Mouse (Mus musculus) fibroblast of lung, adult 2 months (primary cell): ENCODE measurements around the gene Adam15.

Experiments
- DNase-seq: peaks from one replicate; pipeline ENCODE4 v3.0.0-alpha.2; 2011; ENCODE audit warnings: low read depth

Gene Adam15

DNA sequence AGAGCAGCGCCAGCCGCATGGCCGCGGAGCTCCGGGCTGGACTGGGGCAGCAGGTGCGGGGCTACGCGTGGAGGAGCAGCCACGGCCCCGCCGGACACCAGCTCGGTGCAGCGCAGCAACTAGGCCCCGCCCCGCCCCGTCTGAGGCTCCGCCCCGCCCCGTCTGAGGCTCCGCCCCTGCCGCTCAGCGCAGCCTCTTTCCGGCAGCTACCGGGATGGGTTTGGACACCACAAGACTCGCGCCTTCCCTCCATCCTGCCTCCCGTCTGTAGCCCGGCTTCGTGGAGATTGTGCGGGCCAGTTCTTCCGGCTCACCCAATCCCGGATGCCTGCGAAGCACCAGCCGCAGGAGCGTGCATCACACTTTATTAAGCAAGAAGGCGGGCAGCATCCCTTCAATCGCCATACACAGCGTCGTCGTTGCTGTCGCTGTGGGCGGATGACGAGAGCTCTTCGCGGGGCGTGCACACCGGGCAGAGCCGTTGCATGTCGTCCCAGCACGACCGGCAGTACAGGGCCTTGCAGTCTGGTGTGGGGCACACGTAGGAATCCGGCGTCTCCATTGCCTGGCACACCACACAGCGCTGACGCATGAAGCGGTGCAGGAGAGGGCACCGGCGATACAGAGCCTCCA, at the start of gene Adam15:
Gene Adam15, minus strand, starts transcription at position 128 of the 633 bp plus-strand sequence.
- no peak for DNase-seq

- no peak for DNase-seq
Measured at GRCm38 (mm10) chr3:89396654-89397005, 46.8 kb upstream of the Adam15 start.

DNA sequence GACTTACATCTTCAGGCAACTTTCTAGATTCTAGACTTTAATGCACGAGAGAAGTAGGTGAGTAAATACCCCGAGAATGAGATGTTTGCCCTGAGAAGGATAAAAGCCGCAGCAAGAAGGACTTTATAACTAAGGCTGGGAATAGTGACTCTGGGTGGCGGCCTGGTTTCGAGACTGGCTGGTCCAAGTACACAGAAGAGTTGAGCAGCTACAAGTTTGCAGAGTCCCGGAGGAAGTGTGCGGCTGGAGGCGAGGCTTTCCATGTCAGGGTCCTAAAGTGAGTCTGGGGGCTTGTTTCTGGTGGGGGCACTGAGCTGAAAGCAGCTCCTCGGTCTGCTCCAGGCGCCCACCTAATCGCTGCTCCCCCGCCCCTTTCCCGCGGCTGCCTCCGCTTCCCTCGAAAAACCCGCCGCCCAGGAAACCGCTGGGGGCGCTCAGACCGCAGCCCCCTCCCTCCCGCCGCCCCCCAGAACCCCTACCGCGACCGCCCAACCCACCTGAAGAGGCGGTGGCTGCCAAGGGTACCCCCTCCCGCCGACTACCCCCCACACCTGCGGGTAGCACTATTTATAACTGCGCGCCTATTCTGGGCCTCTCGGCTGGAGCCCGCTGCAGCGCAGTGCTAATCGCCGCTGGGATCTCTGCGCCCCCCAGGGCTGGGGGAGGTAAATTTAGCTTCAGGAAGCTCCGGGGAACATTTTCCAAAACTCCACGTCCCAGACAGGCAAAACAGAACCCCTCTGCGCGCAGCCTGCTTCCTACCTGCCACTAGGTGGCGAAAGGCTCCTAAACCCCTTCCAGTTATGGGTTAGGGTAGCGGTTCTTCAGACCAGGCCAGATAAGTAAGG, 46.2 kb upstream of the Adam15 start:
- DNase-seq: no peak

GRCm38 (mm10) chr3:89395419-89395805, 45.6 kb upstream of the Adam15 start:
- DNase-seq: no peak

GRCm38 (mm10) chr3:89394894-89395256, 45.1 kb upstream of the Adam15 start:
- DNase-seq: no peak

GRCm38 (mm10) chr3:89394006-89394893, 44.5 kb upstream of the Adam15 start, which contains the start of gene Zbtb7b:
Gene Zbtb7b, minus strand, starts transcription at chr3:89394776.
- DNase-seq: no peak

DNA sequence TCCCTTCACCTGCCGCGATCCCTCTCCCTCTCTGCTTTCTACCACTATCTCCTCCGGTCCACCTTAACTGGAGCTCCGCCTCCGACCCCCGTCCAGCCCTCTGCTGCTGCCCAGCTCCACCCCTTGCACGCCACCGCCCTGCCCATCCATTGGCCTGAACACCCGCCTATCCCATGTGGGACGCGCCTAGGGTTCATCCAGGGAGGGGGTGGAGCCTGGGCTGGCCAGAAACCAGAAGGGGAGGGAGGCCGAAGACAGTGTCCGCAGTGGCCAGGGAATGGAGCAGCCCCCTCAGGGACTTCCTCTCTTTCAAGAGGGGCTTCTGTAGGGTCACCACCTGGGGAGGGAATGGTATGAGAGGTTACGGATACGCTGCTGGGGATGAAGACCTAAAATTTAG, 43.8 kb upstream of the Adam15 start:
- DNase-seq: peak; percentile 95

DNA sequence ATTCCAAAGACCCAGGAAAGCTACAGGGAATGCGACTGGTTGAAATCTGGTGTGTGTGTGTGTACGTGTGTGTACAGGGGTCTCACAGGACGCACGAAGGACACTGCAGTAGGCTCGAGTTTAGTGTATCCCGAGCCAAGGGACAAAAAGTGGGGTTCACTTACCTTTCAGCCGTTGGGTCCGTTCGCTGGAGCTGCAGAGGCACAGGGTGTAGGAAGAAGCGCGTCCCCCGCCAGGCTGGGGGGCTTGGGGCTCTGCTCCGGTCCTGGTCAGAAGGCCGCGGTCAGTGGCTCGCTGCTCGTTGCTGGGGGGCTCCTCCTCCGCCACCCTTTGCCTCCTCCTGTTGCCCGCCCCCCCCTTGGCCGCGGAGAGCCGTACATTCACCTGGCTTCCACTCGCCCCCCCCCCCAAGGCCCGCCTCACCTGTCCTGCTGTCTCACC, 43.1 kb upstream of the Adam15 start:
- DNase-seq: no peak

DNA sequence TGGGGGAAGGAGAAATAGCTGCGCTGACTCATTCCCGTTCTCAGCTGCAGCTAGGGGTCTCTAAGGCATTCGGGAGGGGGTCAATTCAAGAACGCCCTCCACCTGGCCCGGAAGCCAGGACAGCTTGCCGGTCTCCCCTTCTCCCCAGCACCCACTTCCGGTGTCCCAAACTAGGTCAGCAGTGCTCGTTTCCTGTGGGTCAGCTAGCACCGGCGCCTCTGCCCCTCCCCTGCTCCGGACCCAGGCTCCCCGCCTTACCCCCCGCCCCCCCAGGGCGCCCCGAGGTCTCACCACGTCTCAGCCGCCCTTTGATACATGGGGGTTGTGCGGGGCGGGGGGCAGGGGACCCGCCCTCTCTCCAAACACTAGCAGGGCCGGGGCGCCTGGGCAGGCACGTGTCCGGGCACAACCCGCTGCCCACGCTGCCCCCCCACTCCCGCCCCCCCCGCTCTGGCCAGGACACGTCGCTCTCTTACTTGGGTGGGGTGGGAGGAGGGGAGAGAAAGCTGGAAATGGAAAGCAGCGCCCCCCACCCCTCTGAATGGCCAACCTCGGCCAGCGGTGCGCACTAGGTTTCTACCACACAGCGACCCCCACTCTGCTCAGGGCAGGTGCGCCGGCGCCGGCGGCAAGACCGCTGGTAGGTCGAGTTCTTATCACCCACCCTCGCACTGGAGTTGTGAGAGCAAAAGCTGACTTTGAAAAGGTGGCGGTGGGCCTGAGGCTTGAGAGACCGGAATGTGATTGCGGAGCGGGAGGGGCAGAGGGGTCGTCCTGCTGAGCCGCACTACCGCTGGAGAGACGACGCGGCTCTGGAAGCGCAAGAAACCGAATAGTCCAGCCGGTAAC, 42.1 kb upstream of the Adam15 start:
- no peak for DNase-seq

- no peak for DNase-seq
Measured at GRCm38 (mm10) chr3:89390699-89391662, 41.2 kb upstream of the Adam15 start.

DNA sequence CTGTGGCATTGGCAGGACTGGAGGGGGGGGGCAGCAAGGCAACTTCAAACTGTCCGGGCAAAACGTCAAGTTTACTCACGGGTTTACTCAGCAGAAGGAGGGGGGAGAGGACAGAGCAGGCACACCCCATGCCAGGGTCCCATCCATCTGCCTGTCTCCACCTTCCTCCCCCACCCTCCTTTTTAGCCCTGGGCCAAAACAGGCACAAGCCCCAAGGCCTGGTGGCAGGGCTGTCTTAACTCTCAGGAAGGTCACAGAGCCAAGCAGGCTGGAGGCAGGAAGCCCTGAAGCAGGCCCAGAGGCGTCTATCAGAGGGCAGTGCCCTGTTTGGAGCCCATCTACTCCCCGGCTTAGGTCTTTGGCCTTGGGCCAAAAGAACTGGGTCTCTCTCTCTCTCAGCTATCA, 40.3 kb upstream of the Adam15 start:
- no peak for DNase-seq

GRCm38 (mm10) chr3:89388901-89389740, 39.3 kb upstream of the Adam15 start:
- no peak for DNase-seq

DNA sequence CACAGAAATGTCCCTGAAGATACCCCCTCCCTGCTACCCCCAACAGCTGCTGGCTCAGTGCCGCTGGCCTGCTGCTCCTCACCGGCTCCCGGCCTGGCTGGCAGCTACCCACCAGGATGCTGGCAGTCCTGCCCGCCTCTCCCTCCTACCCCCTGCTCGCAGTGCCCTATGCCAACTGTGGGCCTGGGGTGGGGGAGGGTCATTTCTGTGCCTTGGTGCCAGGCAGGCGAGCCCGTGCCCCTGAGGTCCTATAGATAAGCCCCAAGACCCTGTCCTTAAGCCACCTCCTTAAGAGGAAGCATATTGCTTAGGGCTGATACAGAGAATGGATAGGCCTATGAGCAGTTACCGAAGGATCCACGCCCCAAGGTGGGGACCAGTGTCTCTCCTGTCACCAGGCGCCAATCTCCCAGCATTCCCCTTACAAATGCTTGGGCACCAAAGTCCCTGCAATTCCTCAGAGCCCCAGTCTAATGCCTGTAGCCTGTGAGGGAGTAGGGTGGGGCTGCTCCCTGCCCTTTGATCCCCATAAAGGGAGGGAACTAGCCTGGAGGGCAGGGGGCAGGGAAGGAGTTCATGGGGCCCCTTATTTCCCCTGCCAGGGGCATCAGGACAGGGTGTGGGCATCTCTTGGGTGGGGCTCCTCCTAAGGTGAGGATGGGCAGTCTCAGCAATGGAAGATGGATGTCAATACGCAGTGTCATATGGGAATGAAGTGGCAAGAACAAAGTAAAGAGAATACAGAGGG, 38.5 kb upstream of the Adam15 start:
- no peak for DNase-seq

GRCm38 (mm10) chr3:89387632-89388031, 37.8 kb upstream of the Adam15 start:
- no peak for DNase-seq

GRCm38 (mm10) chr3:89386438-89387420, 36.9 kb upstream of the Adam15 start:
- no peak for DNase-seq

DNA sequence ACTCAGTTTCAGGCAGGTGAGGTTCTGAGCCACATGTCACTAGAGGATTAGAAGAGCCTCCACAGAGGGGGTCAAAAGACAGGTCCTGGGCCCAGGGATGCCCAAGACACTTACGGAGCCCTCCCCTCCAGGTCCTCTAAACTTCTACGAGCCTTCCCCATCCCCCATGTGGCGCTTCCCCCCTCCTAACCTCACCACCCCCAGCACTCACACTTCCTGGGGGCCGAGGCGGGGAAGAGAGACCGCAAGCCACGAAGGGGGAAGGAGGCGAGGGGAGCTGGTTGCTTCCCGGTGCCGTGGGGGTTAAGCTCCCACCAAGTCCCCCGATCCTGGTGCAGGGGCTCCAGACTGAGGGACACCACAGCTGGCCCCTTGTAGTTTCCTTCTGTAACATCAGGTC, 35.7 kb upstream of the Adam15 start:
- DNase-seq: no peak

DNA sequence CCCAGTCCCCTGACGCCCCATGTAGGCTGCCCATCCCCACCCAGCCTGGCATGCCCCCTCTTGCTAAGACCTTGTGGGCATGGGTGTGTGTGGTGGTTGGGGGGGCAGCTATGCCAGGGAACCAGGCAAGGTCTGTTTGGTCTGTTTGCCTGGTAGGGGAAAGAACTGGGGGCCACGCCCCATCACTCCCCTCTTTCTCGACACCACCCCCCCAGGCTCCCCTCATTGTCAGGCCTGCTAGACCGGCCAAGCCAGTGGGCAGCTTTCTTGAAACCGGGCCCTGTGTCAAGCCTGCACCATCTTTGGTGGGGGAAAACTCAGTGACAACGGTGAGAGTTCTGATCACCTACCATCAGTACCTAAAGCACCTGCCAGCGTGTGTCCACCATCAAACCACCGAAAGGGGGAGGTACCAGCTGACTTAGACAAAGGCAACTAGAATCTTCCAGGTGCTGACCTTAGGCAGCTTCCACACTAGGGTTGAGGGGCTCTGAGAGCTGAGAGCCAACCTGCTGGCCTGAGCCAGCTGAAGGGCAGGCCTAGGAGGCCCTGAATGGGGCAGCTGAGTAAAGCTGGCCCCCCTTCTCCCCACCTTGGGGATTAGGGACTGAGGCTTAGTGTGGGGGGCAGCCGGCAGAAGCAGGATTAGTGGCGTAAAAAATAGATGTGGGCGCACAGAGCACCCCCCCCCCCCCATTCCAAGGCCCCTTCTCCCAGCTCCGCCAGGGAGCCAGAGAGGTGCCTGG, 34.7 kb upstream of the Adam15 start:
- DNase-seq: no peak
